Mouse (Mus musculus) olfactory bulb, adult 2 months (tissue): Measurements from ENCODE around the gene Ccdc158.

Source experiments
- CTCF ChIP-seq: fragments of 200-500 bp; IDR thresholded peaks from 2 replicates; pipeline ENCODE4 v1.5.1; 2012; ENCODE audit warnings: low read depth, mild to moderate bottlenecking, low read length, moderate library complexity; ENCODE audit not compliant: insufficient read depth
- POLR2A ChIP-seq: fragments of 200-500 bp; IDR thresholded peaks from 2 replicates; pipeline ENCODE4 v1.6.1; 2012; ENCODE audit warnings: mild to moderate bottlenecking, low read depth, low read length, moderate library complexity; ENCODE audit not compliant: insufficient read depth

DNA sequence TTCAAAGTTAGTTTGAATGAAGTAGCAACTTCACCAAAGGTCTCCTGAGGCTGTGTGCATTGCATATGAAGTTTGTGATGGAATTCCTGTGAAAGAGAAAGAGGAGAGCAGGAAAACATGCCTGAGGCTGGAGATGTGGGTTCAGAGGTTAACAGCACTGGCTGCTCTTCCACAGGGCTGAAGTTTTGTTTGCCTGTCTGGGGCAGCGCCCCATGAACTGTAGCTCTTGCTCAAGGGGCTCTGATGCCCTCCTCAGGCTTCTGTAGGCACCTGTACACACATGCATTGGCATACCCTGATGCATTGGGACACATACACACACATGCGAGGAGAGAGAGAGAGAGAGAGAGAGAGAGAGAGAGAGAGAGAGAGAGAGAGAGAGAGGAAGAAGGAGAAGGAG, 40.8 kb upstream of the Ccdc158 start:
- TF ChIP-seq POLR2A = no peak
- no peak for TF ChIP-seq CTCF
